Mouse (Mus musculus) limb, embryonic 15.5 days (tissue): ENCODE results near the gene Vpreb1. TPM values are rescaled to one million over a fixed set of nuclear protein-coding genes. Genes with fewer than 3 reads are reported as not detected.

Source experiments
- ATAC-seq: fragments of 200-750 bp; cut with Nextera tagmentation; 2 replicates; pipeline ENCODE4 v1.8.0; 2017; ENCODE audit warnings: low read depth, moderate TSS enrichment; ENCODE audit not compliant: insufficient number of reproducible peaks, low FRiP score, low TSS enrichment
- H3K27ac ChIP-seq: fragments of 300-500 bp; sonication (generic); 2 replicates; pipeline ENCODE4 v1.5.1; 2015; ENCODE audit warnings: moderate library complexity, mild to moderate bottlenecking, inconsistent platforms
- H3K27me3 ChIP-seq: fragments of 300-500 bp; sonication (generic); 2 replicates; pipeline ENCODE4 v1.6.1; 2015; ENCODE audit warnings: inconsistent platforms
- H3K36me3 ChIP-seq: fragments of 300-500 bp; sonication (generic); 2 replicates; pipeline ENCODE4 v1.6.1; 2015; ENCODE audit warnings: inconsistent platforms
- H3K4me1 ChIP-seq: fragments of 300-500 bp; sonication (generic); 2 replicates; pipeline ENCODE4 v1.6.1; 2015; ENCODE audit warnings: inconsistent platforms
- H3K4me2 ChIP-seq: fragments of 300-500 bp; sonication (generic); 2 replicates; pipeline ENCODE4 v1.6.1; 2015; ENCODE audit warnings: mild to moderate bottlenecking, inconsistent platforms
- H3K4me3 ChIP-seq: fragments of 300-500 bp; sonication (generic); 2 replicates; pipeline ENCODE4 v1.5.1; 2015; ENCODE audit warnings: mild to moderate bottlenecking, inconsistent platforms
- H3K9ac ChIP-seq: fragments of 300-500 bp; sonication (generic); 2 replicates; pipeline ENCODE4 v1.6.1; 2015; ENCODE audit warnings: inconsistent platforms
- H3K9me3 ChIP-seq: fragments of 300-500 bp; sonication (generic); 2 replicates; pipeline ENCODE4 v1.6.1; 2016; ENCODE audit warnings: inconsistent platforms
- whole genome bisulfite sequencing: fragments of 180-500 bp; shearing (Covaris S2); methylation state at CpG from one replicate; pipeline ENCODE4 v1.1.7; 2015; 5-methylcytosine and 5-hydroxymethylcytosine counted together
- polyA plus RNA-seq: library from polyadenylated mRNA; unstranded; fragments of >200 nt; fragmentation: Nextera tagmentation; extraction: Ambion mirVana; gene quantifications from 2 replicates; pipeline ENCODE4 v1.2.1, GENCODE M21; 2015

Vpreb1 gene
- polyA plus RNA-seq, 1 experiment from 2014 or later: 2.0 TPM

- H3K9me3 ChIP-seq: no peaks in the 10 kb centered on the region
- H3K4me1 ChIP-seq: no peaks in the 10 kb centered on the region
- ATAC-seq: no peak
- H3K27me3 ChIP-seq: no peaks in the 10 kb centered on the region
- no peak overlapping the region for H3K27ac ChIP-seq
- no peaks in the 10 kb centered on the region for H3K36me3 ChIP-seq
- no peak overlapping the region for H3K9ac ChIP-seq
- no peak overlapping the region for H3K4me3 ChIP-seq
- H3K4me2 ChIP-seq: no peak overlapping the region
Observed at GRCm38 (mm10) chr16:16849196-16849595, 21.4 kb downstream of the Vpreb1 start.

- Histone ChIP-seq H3K4me1 (peaks cover 6% of the 10 kb centered on the region), H3K27ac (no peak overlapping the region), H3K9ac (no peak overlapping the region), H3K9me3 (no peaks in the 10 kb centered on the region), H3K36me3 (no peaks in the 10 kb centered on the region), H3K4me3 (no peak overlapping the region), H3K27me3 (no peaks in the 10 kb centered on the region), H3K4me2 (no peak overlapping the region)
- WGBS: 86% methylated on average over 3 of the region's 3 CpGs
- 0 out of 2 replicates have a peak, but pooled peaks have one; percentile 7 for ATAC-seq
Observed at GRCm38 (mm10) chr16:16829671-16830070, 41.0 kb downstream of the Vpreb1 start.

GRCm38 (mm10) chr16:16828757-16829615 is 41.7 kb downstream of the Vpreb1 start, which contains the start of gene Spag6l:
Spag6l (minus strand) TSS chr16:16829456.
- Histone ChIP-seq H3K4me2 (peak within 1 kb of the TSS; percentile 72), H3K27me3 (no peaks in the 10 kb centered on the region), H3K36me3 (no peaks in the 10 kb centered on the region), H3K4me3 (peak within 1 kb of the TSS; percentile 34), H3K9ac (no peak within 1 kb of the TSS), H3K4me1 (peaks cover 6% of the 10 kb centered on the region), H3K27ac (no peak within 1 kb of the TSS), H3K9me3 (no peaks in the 10 kb centered on the region)
- ATAC-seq: peak; percentile 58
- WGBS: 5% methylated on average over 32 of the region's 33 CpGs

- no peaks in the 10 kb centered on the region for H3K27me3 ChIP-seq
- no peak overlapping the region for H3K4me2 ChIP-seq
- no peak overlapping the region for H3K9ac ChIP-seq
- H3K36me3 ChIP-seq: no peaks in the 10 kb centered on the region
- H3K9me3 ChIP-seq: no peaks in the 10 kb centered on the region
- no peak overlapping the region for H3K27ac ChIP-seq
- H3K4me1 ChIP-seq: peaks cover 6% of the 10 kb centered on the region
- no peak overlapping the region for H3K4me3 ChIP-seq
- no peak for ATAC-seq
- 95% methylated on average over 2 of the region's 2 CpGs for WGBS
Observed at GRCm38 (mm10) chr16:16826223-16826622, 44.4 kb downstream of the Vpreb1 start.

- H3K27ac ChIP-seq: no peak overlapping the region
- H3K36me3 ChIP-seq: no peaks in the 10 kb centered on the region
- no peak overlapping the region for H3K4me2 ChIP-seq
- no peaks in the 10 kb centered on the region for H3K9me3 ChIP-seq
- no peak for ATAC-seq
- H3K9ac ChIP-seq: no peak overlapping the region
- H3K27me3 ChIP-seq: no peaks in the 10 kb centered on the region
- H3K4me1 ChIP-seq: peaks cover 6% of the 10 kb centered on the region
- WGBS: 52% methylated on average over 5 of the region's 5 CpGs
- H3K4me3 ChIP-seq: no peak overlapping the region
Observed at GRCm38 (mm10) chr16:16825476-16825875, 45.2 kb downstream of the Vpreb1 start.

Other genes with a start within 250 kb of the Vpreb1 start
- not detected in 2 replicates for gene Olfr19, start 194.4 kb downstream of the Vpreb1 start, polyA plus RNA-seq
- gene Spag6l, start 41.4 kb downstream of the Vpreb1 start, polyA plus RNA-seq: not detected in 2 replicates
- gene Igll1, start 6.9 kb downstream of the Vpreb1 start, polyA plus RNA-seq: 0.52 and 0.62 TPM in 2 replicates
- gene Top3b, start 107 bp downstream of the Vpreb1 start, polyA plus RNA-seq: 72.0 and 76.4 TPM in 2 replicates
- 28.6 and 29.6 TPM in 2 replicates for gene Ppm1f, start 25.6 kb upstream of the Vpreb1 start, polyA plus RNA-seq
- gene Mapk1, start 112.5 kb upstream of the Vpreb1 start, polyA plus RNA-seq: 155 and 161 TPM in 2 replicates
- gene Ypel1, start 198.9 kb upstream of the Vpreb1 start, polyA plus RNA-seq: 19.4 and 26.2 TPM in 2 replicates
- gene Ppil2, start 240.4 kb upstream of the Vpreb1 start, polyA plus RNA-seq: 130 and 134 TPM in 2 replicates